Mouse (Mus musculus) frontal cortex, postnatal 10 days (tissue): ENCODE results near the gene Lamtor5.
A peak's percentile ranks its signal among the peaks of the same experiment; 100 is the strongest.

ENCODE experiments used
- DNase-seq, 2 experiments: peaks; one replicate each; pipeline ENCODE4 v3.0.0; 2022; ENCODE audit warnings: low spot score in 2 of 2, mixed read lengths in 1 of 2

Gene Lamtor5

DNA sequence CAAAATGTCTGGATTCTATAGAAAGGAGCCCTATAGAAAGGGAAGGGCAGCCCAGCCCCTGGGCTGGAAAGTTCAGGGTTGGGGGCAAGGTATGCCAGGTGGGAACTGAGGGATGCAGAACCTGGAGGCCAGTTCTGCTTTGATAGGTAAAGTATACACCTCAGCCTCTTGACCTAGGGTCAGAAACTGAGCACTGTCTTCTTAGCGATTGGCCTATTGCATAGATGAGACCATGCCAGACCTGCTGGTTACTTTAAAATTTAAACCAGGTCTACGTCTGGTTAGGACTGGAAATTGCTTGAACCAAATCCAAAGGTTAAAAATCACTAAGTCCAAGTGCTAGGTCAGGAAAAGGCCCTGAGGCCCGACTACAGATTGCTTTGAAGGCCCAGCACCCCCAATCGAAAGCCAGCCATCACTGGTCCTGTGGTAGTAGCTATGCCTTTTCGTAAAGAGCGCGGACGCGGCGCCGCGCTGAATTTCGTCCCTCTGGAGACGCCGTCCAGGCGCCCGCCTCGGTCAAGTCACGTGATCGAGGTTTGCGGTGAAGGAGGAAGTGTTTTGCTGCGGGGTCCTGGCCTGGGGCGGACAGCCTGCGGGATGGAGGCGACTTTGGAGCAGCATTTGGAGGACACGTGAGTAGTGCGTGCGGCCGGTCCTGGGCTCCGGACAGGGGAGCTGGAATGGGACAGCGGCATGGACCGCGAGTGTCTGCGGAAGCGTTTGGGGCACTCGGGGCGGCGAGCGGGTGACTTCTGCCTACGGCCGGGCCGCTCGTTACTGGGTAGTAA, at the start of gene Lamtor5:
TSS of gene Lamtor5 (plus strand) at position 380 of the 791 bp plus-strand sequence.
- peak; percentile 83 to 87 for DNase-seq

DNA sequence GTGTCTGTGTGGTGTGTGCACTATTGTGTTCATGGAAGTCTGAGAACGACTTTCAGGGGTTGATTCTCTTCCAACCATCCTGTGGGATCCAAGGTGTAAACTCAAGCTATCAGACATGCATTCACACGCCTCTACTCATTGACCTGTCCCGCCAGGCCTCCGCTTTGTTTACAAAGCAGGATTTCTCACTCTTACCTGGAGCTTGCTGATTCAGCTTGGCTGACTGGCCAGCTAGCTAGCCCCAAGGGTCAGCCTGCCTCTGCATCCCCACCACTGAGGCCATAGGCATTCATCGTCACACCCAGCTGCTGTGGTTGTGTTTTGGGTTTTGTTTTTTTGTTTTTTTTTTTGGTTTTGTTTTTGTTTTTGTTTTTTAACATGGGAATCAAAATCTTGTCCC, 49.4 kb upstream of the Lamtor5 start:
- no peak for DNase-seq

DNA sequence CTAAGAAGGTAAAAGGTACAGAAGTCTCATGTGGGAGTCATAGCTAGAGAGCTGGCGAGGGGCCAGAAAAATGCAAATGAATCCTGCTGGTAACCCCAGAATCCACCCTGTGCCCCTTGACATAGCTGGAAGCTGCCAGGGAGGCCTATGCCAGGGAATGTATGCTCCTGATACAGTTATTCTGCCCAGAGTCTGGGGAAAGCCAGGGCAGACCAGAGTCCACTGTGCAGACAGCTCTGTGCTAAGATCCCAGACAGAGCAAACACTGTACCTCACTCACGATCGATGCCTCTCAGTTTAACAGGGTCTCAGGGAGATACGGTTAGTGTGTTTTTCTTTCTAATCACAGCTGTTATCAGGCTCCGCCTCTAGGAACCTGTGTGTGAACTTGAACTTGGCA, 48.8 kb upstream of the Lamtor5 start:
- DNase-seq: no peak

GRCm38 (mm10) chr3:107230527-107230926, 48.1 kb upstream of the Lamtor5 start, which contains the start of gene A630076J17Rik:
TSS of gene A630076J17Rik (plus strand) at chr3:107230614.
- no peak for DNase-seq

- DNase-seq: no peak
Measured at GRCm38 (mm10) chr3:107231202-107231601, 47.5 kb upstream of the Lamtor5 start.

GRCm38 (mm10) chr3:107233351-107233813, 45.3 kb upstream of the Lamtor5 start:
- DNase-seq: peak; percentile 57 to 80

GRCm38 (mm10) chr3:107233945-107234344, 44.7 kb upstream of the Lamtor5 start:
- DNase-seq: no peak

- DNase-seq: no peak
Measured at GRCm38 (mm10) chr3:107238051-107238450, 40.6 kb upstream of the Lamtor5 start.

GRCm38 (mm10) chr3:107238471-107238980, 40.1 kb upstream of the Lamtor5 start:
- no peak for DNase-seq

DNA sequence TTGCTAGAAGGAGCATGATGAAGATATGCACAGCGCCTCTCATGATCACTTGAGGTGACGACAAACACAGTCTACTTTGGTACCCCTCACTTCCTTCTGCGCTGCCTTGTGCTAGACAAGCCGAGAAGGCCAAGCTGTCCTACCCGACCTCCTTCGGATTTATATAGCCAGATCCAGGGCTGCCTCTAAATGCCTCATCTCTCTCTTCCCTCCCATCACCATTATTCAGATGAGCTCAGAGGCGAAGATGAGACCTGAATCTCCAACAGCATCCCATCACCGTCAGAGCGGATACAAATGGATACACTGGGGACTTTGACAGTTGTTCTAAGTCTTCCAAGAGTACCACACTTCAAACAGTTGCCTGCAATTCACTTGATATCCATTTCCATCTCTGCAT, 39.1 kb upstream of the Lamtor5 start, which contains the start of gene Prok1:
TSS of gene Prok1 (minus strand) at position 101 of the 400 bp plus-strand sequence.
- DNase-seq: no peak

DNA sequence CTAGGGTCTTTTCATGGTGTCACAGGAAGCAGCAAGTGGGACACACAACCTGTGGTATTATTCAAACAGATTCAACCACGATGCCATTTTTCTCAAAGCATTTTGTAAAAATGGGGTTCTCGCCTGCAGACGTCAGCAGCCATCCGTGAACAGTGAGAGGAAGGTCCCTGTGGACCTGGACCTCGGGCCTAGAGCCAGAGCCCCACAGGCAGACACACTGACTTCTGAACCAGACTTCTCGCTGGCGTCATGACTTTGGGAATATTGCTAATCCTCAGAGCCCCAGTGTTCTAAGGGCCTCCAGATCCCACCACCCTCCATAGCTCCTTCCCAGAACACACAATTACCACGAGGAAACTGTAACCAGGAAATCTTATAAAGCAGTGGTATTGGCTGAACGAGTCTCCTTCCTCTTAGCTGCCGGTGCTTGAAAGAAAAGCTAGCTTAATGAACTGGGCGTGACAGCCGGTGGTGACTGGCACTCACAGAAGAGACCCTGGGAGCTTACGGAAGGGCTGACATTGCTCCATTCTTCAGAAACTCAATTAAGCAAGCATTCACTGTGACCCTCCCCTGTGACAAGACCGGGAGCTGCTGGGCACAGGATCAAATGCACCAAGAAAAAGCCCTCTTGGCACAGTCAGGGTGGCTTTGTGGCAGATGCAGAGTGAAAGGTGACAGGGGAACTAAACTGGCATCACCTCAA, 37.1 kb upstream of the Lamtor5 start:
- DNase-seq: no peak

DNA sequence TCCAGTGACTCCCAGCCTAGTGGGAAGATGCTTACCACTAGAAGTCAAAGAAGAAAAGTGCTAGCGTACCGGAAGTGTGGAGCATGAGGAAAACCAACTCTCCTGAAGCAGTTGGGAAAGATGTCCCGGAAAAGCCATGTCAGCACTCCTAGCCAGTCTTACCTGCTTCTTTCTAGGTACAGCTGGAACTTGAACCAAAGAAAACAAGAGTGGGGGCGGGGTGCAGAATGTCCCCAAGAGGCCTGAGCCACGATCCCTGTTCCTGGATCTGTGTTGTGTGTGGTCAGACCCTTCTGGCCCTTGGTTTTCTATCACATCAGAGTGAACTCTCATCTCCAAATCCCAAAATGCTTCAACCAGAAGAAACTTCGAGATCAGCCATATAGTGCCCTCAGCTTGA, 31.8 kb upstream of the Lamtor5 start:
- DNase-seq: no peak

DNA sequence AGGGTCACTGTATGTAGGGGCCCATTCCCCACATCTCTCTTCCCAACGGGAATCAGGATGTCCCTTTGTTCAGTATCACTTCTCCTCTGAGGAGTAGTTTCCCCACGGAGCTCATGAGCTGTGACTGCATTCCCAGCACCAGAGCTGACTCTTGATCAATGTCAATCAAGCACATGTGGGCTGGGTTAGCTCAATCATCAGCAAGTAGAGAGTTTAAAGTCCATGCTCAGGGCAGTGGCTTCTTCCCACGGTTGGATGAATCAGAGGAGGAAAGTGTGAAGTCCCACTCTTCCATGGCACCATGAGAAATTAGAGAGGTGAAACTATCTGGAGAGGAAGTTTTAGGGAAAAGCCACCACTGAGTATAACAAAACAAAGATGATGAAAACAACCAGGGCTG, 29.6 kb upstream of the Lamtor5 start:
- DNase-seq: no peak

GRCm38 (mm10) chr3:107250320-107250719, 28.3 kb upstream of the Lamtor5 start:
- DNase-seq: no peak

DNA sequence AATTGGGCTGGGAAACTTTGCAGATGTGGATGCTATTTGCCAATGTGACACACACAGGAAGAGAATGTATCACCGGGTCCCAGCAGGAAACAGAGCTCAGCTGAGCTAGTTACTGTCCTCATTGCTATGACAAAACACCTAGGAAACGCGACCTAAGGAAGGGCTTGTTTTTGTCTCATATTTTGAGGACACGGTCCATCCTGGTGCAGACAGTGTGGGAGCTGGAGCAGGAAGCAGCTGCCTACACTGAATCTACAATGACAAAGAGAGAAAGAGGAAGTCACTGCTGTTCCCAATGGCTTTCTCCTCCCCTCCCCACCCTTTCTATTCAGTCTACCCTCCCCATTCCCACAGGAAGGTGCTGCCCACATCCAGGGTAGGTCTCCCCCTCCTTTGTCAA, 26.6 kb upstream of the Lamtor5 start:
- DNase-seq: no peak

DNA sequence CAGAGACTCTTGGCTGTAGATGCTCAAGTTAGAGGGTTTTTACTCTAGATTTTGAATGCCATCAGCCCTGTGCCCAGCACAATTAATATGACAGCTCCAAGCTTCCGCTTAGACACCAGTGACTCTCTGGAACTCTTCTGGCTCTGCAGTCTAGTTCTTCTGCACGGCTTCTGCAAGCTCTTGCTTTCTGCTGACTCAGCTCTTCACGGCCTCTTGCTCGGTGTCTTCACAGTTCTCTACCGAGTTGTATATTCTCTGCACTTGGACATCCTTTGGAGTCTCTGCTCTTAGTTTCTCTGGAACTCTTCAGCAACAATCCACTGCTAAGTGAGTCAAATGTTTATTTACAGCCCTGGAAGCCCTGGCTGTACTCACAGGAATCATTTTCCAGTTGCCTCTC, 24.7 kb upstream of the Lamtor5 start:
- no peak for DNase-seq

DNA sequence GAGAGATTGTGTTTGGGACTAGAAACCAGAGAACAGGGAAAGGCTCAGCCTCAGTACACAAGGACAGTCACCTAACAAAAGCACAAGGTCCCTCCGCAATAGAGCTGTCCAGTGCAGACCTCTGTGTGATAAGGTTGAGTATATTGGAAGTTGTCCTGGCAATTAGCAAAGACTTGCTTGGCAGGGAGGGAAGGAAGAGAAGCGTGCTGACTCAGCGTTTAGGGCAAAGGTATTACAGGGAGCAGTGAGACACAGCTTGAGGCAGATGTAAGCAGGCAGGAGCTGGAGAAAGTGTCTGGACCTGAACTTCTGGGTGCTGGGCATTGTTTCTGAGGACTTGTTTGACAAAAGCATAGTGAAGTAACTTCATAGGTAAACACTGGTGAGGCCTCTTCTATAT, 22.7 kb upstream of the Lamtor5 start:
- no peak for DNase-seq

GRCm38 (mm10) chr3:107256724-107257123, 21.9 kb upstream of the Lamtor5 start:
- no peak for DNase-seq

GRCm38 (mm10) chr3:107257924-107258323, 20.7 kb upstream of the Lamtor5 start:
- no peak for DNase-seq

- DNase-seq: no peak
Measured at GRCm38 (mm10) chr3:107260956-107261850, 17.5 kb upstream of the Lamtor5 start.

DNA sequence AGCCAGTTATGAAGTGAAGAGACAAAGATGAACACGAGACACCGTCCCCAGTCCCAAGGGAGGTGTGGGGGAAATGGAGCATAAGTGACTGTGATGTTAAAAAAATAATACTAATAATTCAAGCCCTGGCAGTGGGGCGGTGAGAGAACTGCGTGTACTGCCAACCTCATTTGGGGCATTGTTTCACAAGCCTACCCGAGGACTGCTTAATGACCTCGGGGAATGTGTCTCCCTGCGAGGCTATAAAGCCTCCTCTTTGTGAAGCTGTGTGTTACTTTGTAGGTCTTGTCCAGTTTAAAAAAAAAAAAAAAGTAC, 16.9 kb upstream of the Lamtor5 start:
- DNase-seq: no peak

- no peak for DNase-seq
Measured at GRCm38 (mm10) chr3:107266814-107267345, 11.8 kb upstream of the Lamtor5 start.
